Mouse (Mus musculus): ENCODE data around the gene Gm128. TPM values are rescaled to one million over a fixed set of nuclear protein-coding genes. Genes with fewer than 3 reads are reported as not detected.
A peak's percentile ranks its signal among the peaks of the same experiment; 100 is the strongest.

Gm128 gene
- polyA plus RNA-seq, 1 experiment from 2014 or later = 0.21 TPM

DNA sequence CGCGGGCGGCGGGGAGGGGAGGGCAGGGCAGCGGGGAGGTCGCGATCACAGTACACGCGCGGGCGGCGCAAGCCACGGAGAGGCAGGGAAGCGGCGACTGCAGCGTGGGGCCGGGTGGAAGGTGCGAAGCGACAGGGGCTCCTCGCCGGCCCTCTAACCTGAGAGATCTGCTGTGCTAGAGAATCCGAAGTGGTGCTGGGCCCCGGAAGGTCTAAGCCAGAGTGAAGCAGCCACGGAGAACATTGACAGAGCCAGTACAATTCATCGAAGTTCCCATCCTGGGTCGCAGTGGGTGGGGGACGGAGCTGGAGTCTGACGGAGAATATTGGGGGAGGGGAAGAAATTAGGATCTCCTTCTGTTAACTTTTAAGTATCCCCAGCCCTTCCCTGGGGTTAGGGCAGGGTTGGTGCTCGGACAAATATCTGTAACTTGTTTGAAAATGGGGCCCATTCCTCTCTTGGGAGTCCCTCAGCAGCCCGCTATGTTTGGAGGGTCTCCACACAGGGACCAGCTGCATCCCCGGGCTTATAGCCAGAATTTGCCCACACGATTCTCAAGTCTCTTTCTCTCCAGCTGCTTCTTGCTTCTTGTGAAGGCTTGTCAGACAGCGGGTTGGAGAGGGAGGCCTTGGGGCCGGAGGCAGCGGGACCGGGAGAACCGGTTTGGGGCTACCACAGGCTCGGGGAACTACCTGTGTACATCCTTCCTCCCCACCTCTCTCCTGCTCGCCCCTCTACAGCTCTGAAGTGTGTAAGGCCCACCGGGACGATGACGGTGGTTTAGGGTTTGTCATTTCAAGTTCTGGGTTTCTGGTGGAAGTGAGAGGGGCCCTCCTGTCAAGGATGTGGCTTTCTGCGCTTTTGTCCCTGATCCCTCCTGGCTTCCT lies 12.3 kb downstream of the Gm128 start:
- Histone ChIP-seq H3K27ac (replicated peaks) (peak overlapping the region; percentile 98), H3K4me3 (ENCODE audit: low read depth, low read length) (peak overlapping the region; percentile 90), H3K4me1 (replicated peaks; ENCODE audit: control insufficient read depth, insufficient read depth) (peaks cover 3% of the 10 kb centered on the region), H3K9ac (ENCODE audit: low read length) (peak overlapping the region; percentile 94), H3K4me2 (replicated peaks; ENCODE audit: low read depth) (peak overlapping the region; percentile 83), H3K9me3 (ENCODE audit: control insufficient read depth, low read length) (no peaks in the 10 kb centered on the region), H3K27me3 (ENCODE audit: control insufficient read depth, insufficient read depth, low read length) (no peaks in the 10 kb centered on the region), H3K36me3 (ENCODE audit: control insufficient read depth, insufficient read depth, low read length) (peaks cover 10% of the 10 kb centered on the region)
- peak; percentile 88 for DNase-seq (ENCODE audit: low spot score)
- WGBS = under 1% methylated on average over 43 of the region's 43 CpGs
- peak; percentile 46 for ATAC-seq (ENCODE audit: low FRiP score, low TSS enrichment)
- no peak for TF ChIP-seq CTCF (IDR thresholded peaks at IDR 0.05; ENCODE audit: low read depth)
- TF ChIP-seq EP300 (optimal IDR thresholded peaks at IDR 0.05) = no peak

DNA sequence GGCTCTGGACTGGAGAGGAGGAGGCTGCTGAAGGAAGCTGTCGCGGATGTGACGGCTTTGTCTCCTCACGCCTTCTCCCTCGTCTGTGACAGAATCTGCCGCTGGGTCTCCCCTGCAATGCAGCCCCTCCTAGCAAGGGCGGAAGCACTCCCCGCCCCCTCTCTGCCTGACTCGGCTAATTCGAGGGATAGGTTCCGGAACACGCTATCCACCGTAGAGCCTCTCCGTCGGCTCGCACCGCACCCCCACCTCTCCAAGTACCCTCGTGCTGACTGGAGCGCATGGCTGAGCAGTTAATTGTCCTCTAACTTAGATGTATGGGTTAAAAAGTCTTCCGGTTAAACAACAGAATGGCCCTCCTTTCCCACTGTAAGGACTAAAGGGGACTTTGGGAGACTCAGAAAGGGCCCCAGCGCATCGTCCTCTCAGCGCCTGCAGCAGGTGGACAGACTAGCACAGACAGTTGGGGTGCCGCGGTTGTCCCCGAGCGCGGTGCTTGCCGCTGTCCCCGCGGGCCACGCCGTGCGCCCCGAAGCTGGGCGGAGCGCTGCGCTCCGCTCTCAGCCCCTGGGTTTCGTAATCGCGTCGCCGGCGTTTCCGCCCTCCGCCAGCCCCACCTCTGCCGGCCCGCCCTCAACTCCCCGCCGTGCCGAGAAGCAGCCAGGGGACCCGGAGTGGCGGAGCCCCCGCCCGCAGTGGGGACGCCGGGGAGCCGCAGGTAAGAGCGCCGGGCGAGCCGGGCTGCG lies 13.1 kb downstream of the Gm128 start, which contains the start of gene Cdc42se1:
Gene Cdc42se1, plus strand, starts transcription at position 585 of the 746 bp plus-strand sequence.
- Histone ChIP-seq H3K27me3 (ENCODE audit: control insufficient read depth, insufficient read depth, low read length) (no peaks in the 10 kb centered on the region), H3K4me1 (replicated peaks; ENCODE audit: control insufficient read depth, insufficient read depth) (peaks cover 3% of the 10 kb centered on the region), H3K27ac (replicated peaks) (peak within 1 kb of the TSS; percentile 98), H3K4me2 (replicated peaks; ENCODE audit: low read depth) (peak within 1 kb of the TSS; percentile 83), H3K4me3 (ENCODE audit: low read depth, low read length) (peak within 1 kb of the TSS; percentile 90), H3K9ac (ENCODE audit: low read length) (peak within 1 kb of the TSS; percentile 94), H3K36me3 (ENCODE audit: control insufficient read depth, insufficient read depth, low read length) (peaks cover 11% of the 10 kb centered on the region), H3K9me3 (ENCODE audit: control insufficient read depth, low read length) (no peaks in the 10 kb centered on the region)
- WGBS = under 1% methylated on average over 59 of the region's 64 CpGs
- DNase-seq (ENCODE audit: low spot score) = peak; percentile 91
- ATAC-seq (ENCODE audit: low FRiP score, low TSS enrichment) = peak; percentile 81
- TF ChIP-seq EP300 (optimal IDR thresholded peaks at IDR 0.05) = no peak
- peak; percentile 27; the same call in 1 of the 2 replicates for TF ChIP-seq CTCF (IDR thresholded peaks at IDR 0.05; ENCODE audit: low read depth)

DNA sequence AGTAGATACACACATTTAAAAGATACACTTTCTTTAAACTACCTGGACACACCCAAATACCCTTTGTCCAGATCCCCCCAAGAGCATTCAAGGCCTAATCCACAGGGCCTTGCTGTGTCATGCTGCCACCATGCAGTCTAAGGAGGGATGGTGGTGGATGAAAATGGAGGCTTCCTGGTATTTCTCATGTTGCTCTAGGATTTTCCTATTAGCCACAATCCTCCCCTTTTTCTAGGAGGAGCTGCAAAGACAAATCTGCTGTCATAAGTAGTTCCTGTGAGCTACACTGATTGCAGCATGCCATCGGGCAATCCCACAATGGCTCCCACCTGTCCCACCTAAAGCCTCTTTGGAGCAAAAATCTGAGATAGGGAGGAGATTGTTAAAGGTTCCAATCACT lies 14.2 kb downstream of the Gm128 start:
- Histone ChIP-seq H3K27ac (replicated peaks) (no peak overlapping the region), H3K4me2 (replicated peaks; ENCODE audit: low read depth) (peak overlapping the region; percentile 83), H3K27me3 (ENCODE audit: control insufficient read depth, insufficient read depth, low read length) (no peaks in the 10 kb centered on the region), H3K4me3 (ENCODE audit: low read depth, low read length) (no peak overlapping the region), H3K4me1 (replicated peaks; ENCODE audit: control insufficient read depth, insufficient read depth) (peaks cover 3% of the 10 kb centered on the region), H3K36me3 (ENCODE audit: control insufficient read depth, insufficient read depth, low read length) (peaks cover 10% of the 10 kb centered on the region), H3K9ac (ENCODE audit: low read length) (no peak overlapping the region), H3K9me3 (ENCODE audit: control insufficient read depth, low read length) (no peaks in the 10 kb centered on the region)
- 0% methylated on average over 1 of the region's 1 CpGs for WGBS
- TF ChIP-seq CTCF (IDR thresholded peaks at IDR 0.05; ENCODE audit: low read depth) (no peak), EP300 (optimal IDR thresholded peaks at IDR 0.05) (no peak)
- ATAC-seq (ENCODE audit: low FRiP score, low TSS enrichment) (no peak), DNase-seq (ENCODE audit: low spot score) (no peak)

DNA sequence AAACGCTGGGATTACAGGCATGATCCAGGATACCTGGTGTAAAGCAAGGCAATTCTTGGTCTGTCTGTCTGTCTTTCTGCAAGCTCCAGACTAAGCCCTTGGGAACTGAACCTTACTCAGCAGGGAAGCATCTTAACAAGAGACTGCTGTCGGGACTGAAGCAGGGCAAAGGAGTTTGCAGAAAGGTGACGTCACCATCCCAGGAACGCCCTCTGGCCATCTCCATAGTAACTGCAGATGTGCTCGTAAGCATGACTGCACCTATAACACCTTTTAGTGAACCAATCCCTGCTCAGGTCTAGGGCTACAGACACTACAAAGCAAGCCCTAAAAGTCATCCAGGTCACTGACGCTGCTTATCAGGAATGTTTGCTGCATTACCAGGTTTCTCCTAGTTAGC lies 17.1 kb downstream of the Gm128 start:
- Histone ChIP-seq H3K27me3 (ENCODE audit: control insufficient read depth, insufficient read depth, low read length) (no peaks in the 10 kb centered on the region), H3K4me1 (replicated peaks; ENCODE audit: control insufficient read depth, insufficient read depth) (no peaks in the 10 kb centered on the region), H3K36me3 (ENCODE audit: control insufficient read depth, insufficient read depth, low read length) (peaks cover 6% of the 10 kb centered on the region; the same call in 1 of the 2 replicates), H3K4me3 (ENCODE audit: low read depth, low read length) (no peak overlapping the region), H3K27ac (replicated peaks) (no peak overlapping the region), H3K9ac (ENCODE audit: low read length) (no peak overlapping the region), H3K9me3 (ENCODE audit: control insufficient read depth, low read length) (no peaks in the 10 kb centered on the region), H3K4me2 (replicated peaks; ENCODE audit: low read depth) (no peak overlapping the region)
- ATAC-seq (ENCODE audit: low FRiP score, low TSS enrichment) (0 out of 2 replicates have a peak, but pooled peaks have one; percentile 21), DNase-seq (ENCODE audit: low spot score) (peak; percentile 75)
- 34% methylated on average over 6 of the region's 6 CpGs for WGBS
- TF ChIP-seq EP300 (optimal IDR thresholded peaks at IDR 0.05) (no peak), CTCF (IDR thresholded peaks at IDR 0.05; ENCODE audit: low read depth) (no peak)

DNA sequence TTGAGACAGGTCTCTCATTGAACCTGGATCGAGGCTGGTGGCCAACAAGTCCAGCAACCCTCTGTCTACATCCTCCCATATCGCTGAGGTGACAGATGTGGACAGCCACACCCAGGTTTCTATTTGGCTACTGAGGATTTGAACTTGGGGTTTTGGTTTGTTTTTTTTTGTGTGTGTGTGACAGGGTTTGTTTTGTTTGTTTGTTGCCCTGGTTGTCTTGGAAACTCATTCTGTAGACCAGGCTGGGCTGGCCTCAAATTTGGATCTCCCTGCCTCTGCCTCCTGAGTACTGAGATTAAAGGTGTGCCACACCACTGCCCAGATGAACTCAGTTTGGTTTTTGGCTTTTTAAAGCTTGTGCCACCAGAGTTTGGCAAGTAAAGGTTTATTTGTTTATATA lies 18.4 kb downstream of the Gm128 start:
- no peaks in the 10 kb centered on the region for H3K9me3 ChIP-seq (ENCODE audit: control insufficient read depth, low read length)
- H3K27ac ChIP-seq (replicated peaks) = no peak overlapping the region
- no peak overlapping the region for H3K9ac ChIP-seq (ENCODE audit: low read length)
- no peak overlapping the region for H3K4me2 ChIP-seq (replicated peaks; ENCODE audit: low read depth)
- WGBS = 75% methylated on average over 2 of the region's 2 CpGs
- ATAC-seq (ENCODE audit: low FRiP score, low TSS enrichment) (no peak), DNase-seq (ENCODE audit: low spot score) (no peak)
- H3K27me3 ChIP-seq (ENCODE audit: control insufficient read depth, insufficient read depth, low read length) = no peaks in the 10 kb centered on the region
- H3K4me3 ChIP-seq (ENCODE audit: low read depth, low read length) = no peak overlapping the region
- H3K4me1 ChIP-seq (replicated peaks; ENCODE audit: control insufficient read depth, insufficient read depth) = no peaks in the 10 kb centered on the region
- TF ChIP-seq CTCF (IDR thresholded peaks at IDR 0.05; ENCODE audit: low read depth) (no peak), EP300 (optimal IDR thresholded peaks at IDR 0.05) (no peak)
- peaks cover 6% of the 10 kb centered on the region; the same call in 1 of the 2 replicates for H3K36me3 ChIP-seq (ENCODE audit: control insufficient read depth, insufficient read depth, low read length)

All from stomach, postnatal 0 days (tissue).